Mouse (Mus musculus): ENCODE data around the gene Rimklb.

- TF ChIP-seq CTCF (IDR thresholded peaks at IDR 0.05) (no peak), POLR2A (IDR thresholded peaks at IDR 0.05; ENCODE audit: insufficient read depth, low read depth, low read length) (no peak), EP300 (IDR thresholded peaks at IDR 0.05; ENCODE audit: insufficient read depth, low read depth, low read length) (no peak)
Observed at GRCm38 (mm10) chr6:122458946-122459693, 39.4 kb downstream of the Rimklb start.
